Mouse (Mus musculus): ENCODE measurements around the gene Tmem132a. TPM values are rescaled to one million over a fixed set of nuclear protein-coding genes. Genes with fewer than 3 reads are reported as not detected.

Gene Tmem132a
- polyA plus RNA-seq, 1 experiment from 2014 or later = 51.4 TPM

DNA sequence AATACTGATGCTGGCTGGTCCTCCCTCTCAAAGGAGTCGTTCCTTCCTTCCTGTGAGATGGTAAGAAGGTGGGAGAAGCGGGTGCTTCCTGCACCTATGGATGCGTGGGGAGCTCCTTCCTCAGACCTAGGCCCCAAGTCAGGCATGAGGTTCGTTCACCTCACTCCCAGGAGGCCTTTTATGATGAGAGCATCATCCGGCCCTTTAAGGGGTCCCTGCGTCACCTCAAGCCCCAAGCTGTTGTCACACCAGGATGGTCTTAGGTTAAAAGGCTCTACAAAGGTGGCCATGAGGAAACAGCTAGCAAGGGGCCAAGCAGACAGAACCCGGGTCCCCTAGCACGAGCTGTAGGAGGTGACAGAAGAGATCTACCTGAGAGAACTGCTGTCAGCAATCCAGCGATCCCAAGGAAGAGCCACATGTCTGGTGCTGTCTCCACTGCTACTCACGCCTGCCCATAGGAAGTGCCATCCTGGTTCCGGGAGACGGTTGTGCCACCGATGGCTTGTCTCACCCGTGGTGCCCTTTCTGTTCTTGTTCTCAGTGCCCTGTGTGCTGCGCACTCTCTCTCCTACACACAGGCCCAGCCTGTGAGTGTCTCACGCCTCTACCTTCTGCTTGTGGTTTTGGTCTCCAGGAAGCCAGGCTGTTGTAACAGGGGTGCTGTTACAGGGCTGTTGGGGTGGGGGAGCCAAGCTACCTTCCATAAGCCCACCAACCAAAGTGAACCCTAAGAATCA, 40.1 kb downstream of the Tmem132a start, which contains the start of gene Cd6:
Gene Cd6 (minus strand): TSS at position 623 of the 740 bp plus-strand sequence.
- H3K36me3 ChIP-seq = no peaks in the 10 kb centered on the region
- H3K4me2 ChIP-seq = no peak within 1 kb of the TSS
- H3K27me3 ChIP-seq (replicated peaks) = no peaks in the 10 kb centered on the region
- H3K27ac ChIP-seq (replicated peaks) = no peak within 1 kb of the TSS
- 81% methylated on average over 16 of the region's 16 CpGs for WGBS
- H3K9ac ChIP-seq = no peak within 1 kb of the TSS
- ATAC-seq (ENCODE audit: extremely low read depth, insufficient number of reproducible peaks, low FRiP score, low TSS enrichment) = no peak
- H3K4me3 ChIP-seq = no peak within 1 kb of the TSS
- H3K9me3 ChIP-seq = no peaks in the 10 kb centered on the region
- peaks cover 5% of the 10 kb centered on the region; the same call in 1 of the 2 replicates for H3K4me1 ChIP-seq

DNA sequence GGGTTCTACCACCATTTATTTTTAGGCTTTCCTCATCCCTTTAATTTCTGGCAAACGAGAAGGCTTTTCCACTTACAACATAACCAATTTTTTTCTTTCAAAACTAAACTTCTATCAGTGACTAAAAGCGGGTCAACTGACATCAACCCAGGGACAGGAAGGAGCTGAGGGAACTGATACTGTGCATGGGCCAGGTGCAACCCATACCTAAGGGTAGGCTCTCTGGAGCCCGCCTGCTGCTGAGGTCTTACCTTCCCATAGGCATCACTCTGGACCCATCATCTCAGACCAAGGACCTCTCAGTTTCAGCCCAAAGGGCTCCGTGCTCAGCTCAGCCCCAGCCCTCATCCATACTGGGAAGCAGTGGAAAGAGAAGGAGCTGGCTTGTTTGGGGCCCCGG, 41.4 kb downstream of the Tmem132a start:
- Histone ChIP-seq H3K4me1 (peaks cover 5% of the 10 kb centered on the region; the same call in 1 of the 2 replicates), H3K9ac (no peak overlapping the region), H3K27ac (replicated peaks) (no peak overlapping the region), H3K4me2 (no peak overlapping the region), H3K27me3 (replicated peaks) (no peaks in the 10 kb centered on the region), H3K4me3 (no peak overlapping the region), H3K36me3 (no peaks in the 10 kb centered on the region), H3K9me3 (no peaks in the 10 kb centered on the region)
- WGBS = 79% methylated on average over 5 of the region's 5 CpGs
- ATAC-seq (ENCODE audit: extremely low read depth, insufficient number of reproducible peaks, low FRiP score, low TSS enrichment) = no peak

DNA sequence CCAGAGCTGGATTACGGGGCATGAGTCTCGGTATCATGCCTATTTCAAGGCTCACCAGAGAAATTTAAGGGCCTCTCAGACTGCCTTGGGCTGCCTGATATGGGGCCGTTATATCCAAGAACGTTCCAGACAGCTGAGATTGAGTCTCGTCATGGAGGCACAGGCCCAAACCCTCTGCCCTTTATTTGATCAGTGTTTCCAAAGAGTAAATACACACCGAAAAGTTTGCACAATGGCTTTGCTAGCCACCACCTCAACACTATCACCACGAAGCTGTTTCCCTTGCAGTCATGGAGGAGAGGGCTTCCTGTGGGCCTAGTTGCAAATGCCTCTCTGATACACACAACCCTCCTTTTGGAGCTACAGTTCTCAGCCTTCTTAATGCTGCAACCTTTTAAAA, 45.7 kb downstream of the Tmem132a start:
- Histone ChIP-seq H3K36me3 (no peaks in the 10 kb centered on the region), H3K27me3 (replicated peaks) (no peaks in the 10 kb centered on the region), H3K4me2 (no peak overlapping the region), H3K27ac (replicated peaks) (no peak overlapping the region), H3K9ac (no peak overlapping the region), H3K9me3 (no peaks in the 10 kb centered on the region), H3K4me3 (no peak overlapping the region), H3K4me1 (no peaks in the 10 kb centered on the region)
- ATAC-seq (ENCODE audit: extremely low read depth, insufficient number of reproducible peaks, low FRiP score, low TSS enrichment) = no peak
- WGBS = 79% methylated on average over 7 of the region's 7 CpGs

DNA sequence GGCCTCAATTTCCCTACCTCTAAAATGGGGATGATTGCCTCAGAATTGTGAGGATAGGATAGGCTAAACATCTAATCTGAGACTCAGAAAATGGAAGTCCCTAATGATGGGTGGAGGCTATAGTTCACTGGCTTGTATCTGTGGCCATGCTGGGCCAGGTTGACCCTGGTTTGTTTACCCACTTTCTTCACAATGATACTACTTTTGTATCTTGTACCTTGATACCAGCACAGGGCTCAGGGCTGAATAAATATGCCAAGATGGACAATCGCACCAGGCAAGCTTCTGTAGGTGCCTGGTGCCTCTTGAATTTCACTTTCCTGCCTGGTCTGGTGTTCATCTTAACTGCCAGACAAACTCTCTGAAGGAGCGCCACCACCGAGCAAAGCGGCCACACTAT, 47.2 kb downstream of the Tmem132a start:
- H3K9me3 ChIP-seq = no peaks in the 10 kb centered on the region
- H3K4me2 ChIP-seq = no peak overlapping the region
- no peak overlapping the region for H3K27ac ChIP-seq (replicated peaks)
- H3K9ac ChIP-seq = no peak overlapping the region
- WGBS = 86% methylated on average over 4 of the region's 4 CpGs
- no peaks in the 10 kb centered on the region for H3K27me3 ChIP-seq (replicated peaks)
- H3K4me3 ChIP-seq = no peak overlapping the region
- no peak for ATAC-seq (ENCODE audit: extremely low read depth, insufficient number of reproducible peaks, low FRiP score, low TSS enrichment)
- H3K4me1 ChIP-seq = peaks cover 5% of the 10 kb centered on the region; the same call in 1 of the 2 replicates
- H3K36me3 ChIP-seq = no peaks in the 10 kb centered on the region

DNA sequence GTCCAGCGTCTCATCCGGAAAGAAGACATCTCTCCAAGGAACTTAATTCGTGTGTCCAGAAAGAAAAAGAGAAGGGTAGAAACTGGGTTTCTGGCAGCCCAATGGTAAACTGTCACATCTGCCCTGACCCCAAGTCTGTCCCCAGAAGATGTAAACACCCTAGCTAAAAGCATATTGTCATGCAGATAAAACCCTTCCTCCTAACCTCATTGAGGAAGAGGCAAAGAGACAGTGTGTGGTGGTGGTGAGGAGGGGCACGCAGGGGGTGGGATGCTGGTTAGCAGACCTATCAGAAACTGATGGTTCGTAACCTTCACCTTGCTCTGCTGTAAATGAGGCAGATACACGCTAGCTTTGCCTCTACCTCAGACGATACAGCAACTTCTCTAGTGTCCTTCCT, 48.4 kb downstream of the Tmem132a start:
- Histone ChIP-seq H3K4me2 (no peak overlapping the region), H3K27me3 (replicated peaks) (no peaks in the 10 kb centered on the region)
- WGBS = 53% methylated on average over 7 of the region's 7 CpGs

DNA sequence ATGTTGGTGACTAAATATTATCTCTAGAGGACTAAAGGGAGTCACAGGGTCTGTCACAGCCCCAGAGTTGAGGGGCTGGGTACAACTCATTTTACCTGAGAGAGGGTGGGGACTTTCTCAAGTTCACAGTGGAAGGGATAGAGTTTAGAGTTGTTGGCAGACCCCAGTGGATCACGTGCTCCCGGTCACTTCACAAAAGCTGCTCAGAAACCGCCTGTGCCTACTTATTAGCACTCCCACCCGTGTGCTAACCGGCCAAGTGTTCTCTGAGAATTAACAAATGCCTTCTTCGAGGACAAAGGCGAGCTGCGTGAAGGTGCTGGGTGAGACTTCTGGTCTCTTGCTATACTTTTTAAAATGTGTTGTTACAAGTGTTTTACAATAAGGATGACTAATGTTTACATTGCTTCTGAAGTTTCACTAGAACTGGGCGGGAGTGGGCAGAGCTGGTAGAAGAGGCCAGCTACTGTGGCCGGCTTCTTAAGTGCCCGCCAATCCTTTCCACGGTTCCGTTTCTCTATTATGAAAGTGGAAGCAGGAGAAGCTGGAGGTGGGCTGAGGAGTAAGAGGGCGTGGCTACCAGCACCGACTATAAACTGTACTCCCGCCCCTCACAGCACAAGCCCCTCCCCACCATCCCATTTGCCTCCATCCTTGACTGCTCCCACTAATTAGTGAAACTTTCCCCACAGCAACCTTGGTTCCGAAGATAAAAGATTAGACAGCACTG, 51.4 kb downstream of the Tmem132a start:
- H3K36me3 ChIP-seq = no peaks in the 10 kb centered on the region
- WGBS = 36% methylated on average over 17 of the region's 17 CpGs
- peak overlapping the region; percentile 17; the same call in 1 of the 2 replicates for H3K4me3 ChIP-seq
- no peak for ATAC-seq (ENCODE audit: extremely low read depth, insufficient number of reproducible peaks, low FRiP score, low TSS enrichment)
- no peaks in the 10 kb centered on the region for H3K27me3 ChIP-seq (replicated peaks)
- H3K27ac ChIP-seq (replicated peaks) = no peak overlapping the region
- H3K4me1 ChIP-seq = peaks cover 5% of the 10 kb centered on the region; the same call in 1 of the 2 replicates
- H3K9ac ChIP-seq = no peak overlapping the region
- H3K9me3 ChIP-seq = no peaks in the 10 kb centered on the region
- peak overlapping the region; percentile 58 for H3K4me2 ChIP-seq

More for the DNA sequence above, 48.4 kb downstream of the Tmem132a start:
- H3K4me1 ChIP-seq = peaks cover 5% of the 10 kb centered on the region; the same call in 1 of the 2 replicates
- H3K9me3 ChIP-seq = no peaks in the 10 kb centered on the region
- H3K36me3 ChIP-seq = no peaks in the 10 kb centered on the region
- H3K4me3 ChIP-seq = no peak overlapping the region
- H3K9ac ChIP-seq = no peak overlapping the region
- no peak for ATAC-seq (ENCODE audit: extremely low read depth, insufficient number of reproducible peaks, low FRiP score, low TSS enrichment)
- no peak overlapping the region for H3K27ac ChIP-seq (replicated peaks)

DNA sequence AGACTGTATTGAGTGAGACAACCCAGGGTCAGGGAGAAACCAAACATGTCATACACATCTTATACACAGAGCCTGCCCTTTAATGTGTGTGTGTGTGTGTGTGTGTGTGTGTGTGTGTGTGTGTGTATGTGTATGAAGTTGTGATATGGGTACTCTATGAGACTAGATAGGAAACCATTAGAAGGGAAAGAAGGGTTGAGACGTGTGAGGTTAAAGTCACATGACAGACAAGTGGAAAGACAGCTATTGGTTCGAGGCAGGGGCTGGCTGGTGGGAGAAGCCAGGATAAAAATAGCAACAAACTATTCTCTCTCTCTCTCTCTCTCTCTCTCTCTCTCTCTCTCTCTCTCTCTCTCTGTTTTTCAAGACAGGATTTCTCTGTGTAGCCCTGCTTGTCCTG, 53.3 kb downstream of the Tmem132a start:
- peaks cover 5% of the 10 kb centered on the region; the same call in 1 of the 2 replicates for H3K4me1 ChIP-seq
- 24% methylated on average over 2 of the region's 2 CpGs for WGBS
- H3K27ac ChIP-seq (replicated peaks) = no peak overlapping the region

DNA sequence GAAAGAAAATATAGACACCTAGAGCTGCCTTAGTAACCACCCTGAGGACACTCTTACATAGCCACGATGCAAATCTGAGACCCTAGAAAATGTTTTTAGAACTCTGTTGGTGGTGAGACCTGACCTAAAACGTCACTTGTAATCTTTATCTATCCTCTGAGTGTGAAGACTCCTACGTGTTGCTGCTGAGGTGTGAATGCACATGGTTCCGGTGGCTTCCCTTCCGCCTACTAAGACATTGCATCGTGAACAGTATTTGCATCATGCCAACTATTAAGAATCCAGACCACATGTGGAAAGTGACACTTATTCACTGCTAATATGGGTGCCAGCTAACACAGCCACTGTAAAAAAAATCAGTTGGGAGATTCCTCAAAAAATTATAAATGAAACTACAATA, 53.9 kb downstream of the Tmem132a start:
- H3K9ac ChIP-seq = no peak overlapping the region
- H3K9me3 ChIP-seq = no peaks in the 10 kb centered on the region
- H3K4me3 ChIP-seq = no peak overlapping the region
- H3K4me2 ChIP-seq = no peak overlapping the region
- H3K36me3 ChIP-seq = no peaks in the 10 kb centered on the region
- H3K27me3 ChIP-seq (replicated peaks) = no peaks in the 10 kb centered on the region
- H3K27ac ChIP-seq (replicated peaks) = no peak overlapping the region
- ATAC-seq (ENCODE audit: extremely low read depth, insufficient number of reproducible peaks, low FRiP score, low TSS enrichment) = no peak
- WGBS = 75% methylated on average over 6 of the region's 6 CpGs
- H3K4me1 ChIP-seq = peaks cover 5% of the 10 kb centered on the region; the same call in 1 of the 2 replicates

More for the DNA sequence above, 53.3 kb downstream of the Tmem132a start:
- Histone ChIP-seq H3K4me3 (no peak overlapping the region), H3K9ac (no peak overlapping the region), H3K36me3 (no peaks in the 10 kb centered on the region), H3K4me2 (no peak overlapping the region), H3K9me3 (no peaks in the 10 kb centered on the region), H3K27me3 (replicated peaks) (no peaks in the 10 kb centered on the region)
- ATAC-seq (ENCODE audit: extremely low read depth, insufficient number of reproducible peaks, low FRiP score, low TSS enrichment) = no peak

DNA sequence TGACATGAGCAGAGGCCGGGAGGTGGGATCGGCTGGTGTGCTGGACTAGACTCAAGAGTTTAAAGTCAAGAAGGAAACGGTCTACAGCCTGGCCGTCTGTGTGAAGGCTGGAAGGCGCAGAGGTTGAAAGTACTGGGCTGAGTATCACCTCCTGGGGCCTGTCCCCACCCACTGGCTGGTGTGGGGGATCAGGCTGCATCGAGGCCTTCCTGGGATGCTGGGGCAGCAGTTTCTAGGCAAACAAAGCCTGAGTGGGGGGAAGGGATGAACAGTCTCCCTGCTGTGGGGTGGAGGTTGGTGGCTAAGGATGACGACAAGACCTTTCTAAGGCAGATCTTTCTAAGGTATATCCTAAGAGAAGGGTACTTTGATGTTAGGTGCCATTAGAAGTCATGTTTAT, 55.8 kb downstream of the Tmem132a start:
- Histone ChIP-seq H3K9me3 (no peaks in the 10 kb centered on the region), H3K27me3 (replicated peaks) (no peaks in the 10 kb centered on the region), H3K4me3 (no peak overlapping the region), H3K4me1 (peaks cover 5% of the 10 kb centered on the region; the same call in 1 of the 2 replicates), H3K9ac (no peak overlapping the region), H3K4me2 (no peak overlapping the region), H3K36me3 (no peaks in the 10 kb centered on the region), H3K27ac (replicated peaks) (no peak overlapping the region)
- ATAC-seq (ENCODE audit: extremely low read depth, insufficient number of reproducible peaks, low FRiP score, low TSS enrichment) = no peak
- 60% methylated on average over 7 of the region's 7 CpGs for WGBS

DNA sequence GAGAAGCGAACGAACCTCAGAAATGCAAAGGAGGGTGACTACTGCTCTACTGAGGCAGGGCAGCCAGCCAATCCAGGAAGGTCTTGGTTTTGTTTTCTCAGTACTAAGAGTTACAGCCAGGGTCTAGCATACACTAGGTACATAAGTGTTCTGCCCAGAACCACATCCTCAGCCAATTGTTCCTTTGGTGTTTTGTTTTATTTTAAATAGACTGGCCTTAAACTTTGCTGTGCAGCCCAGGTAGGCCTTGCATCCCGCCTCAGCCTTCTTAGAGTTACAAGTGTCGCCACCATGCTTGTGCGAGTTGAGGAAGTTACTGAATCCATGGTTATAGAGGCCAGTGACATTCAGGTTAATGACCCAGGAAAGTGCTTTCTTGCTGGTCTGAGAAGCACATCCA, 56.7 kb downstream of the Tmem132a start:
- H3K9ac ChIP-seq = no peak overlapping the region
- no peaks in the 10 kb centered on the region for H3K36me3 ChIP-seq
- WGBS = 82% methylated on average over 5 of the region's 5 CpGs
- no peaks in the 10 kb centered on the region; the same call in 1 of the 2 replicates for H3K4me1 ChIP-seq
- no peak for ATAC-seq (ENCODE audit: extremely low read depth, insufficient number of reproducible peaks, low FRiP score, low TSS enrichment)
- H3K27me3 ChIP-seq (replicated peaks) = no peaks in the 10 kb centered on the region; the same call in 1 of the 2 replicates
- H3K4me3 ChIP-seq = no peak overlapping the region
- no peak overlapping the region for H3K4me2 ChIP-seq
- H3K27ac ChIP-seq (replicated peaks) = no peak overlapping the region
- no peaks in the 10 kb centered on the region for H3K9me3 ChIP-seq

DNA sequence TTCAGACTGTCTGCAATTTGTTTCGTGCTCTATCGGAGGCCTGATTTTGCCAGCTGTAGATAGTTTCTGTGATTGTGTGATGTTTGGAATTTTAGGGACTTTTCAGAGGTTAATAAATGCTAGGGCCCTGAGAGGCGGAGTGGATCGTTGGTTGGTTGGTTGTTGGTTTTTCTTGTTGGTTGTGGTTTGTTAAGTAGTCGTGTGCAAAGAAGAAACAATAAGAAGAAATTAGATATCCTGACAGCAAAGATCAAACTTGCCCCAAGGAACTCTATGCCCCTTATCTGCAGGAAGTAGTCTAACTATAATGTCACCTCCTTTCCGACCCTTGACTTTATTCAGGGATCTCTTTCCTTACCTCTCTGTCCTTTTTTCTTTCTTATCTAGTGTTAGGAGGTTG, 58.3 kb downstream of the Tmem132a start:
- Histone ChIP-seq H3K27ac (replicated peaks) (no peak overlapping the region), H3K4me1 (no peaks in the 10 kb centered on the region), H3K4me3 (no peak overlapping the region), H3K9me3 (no peaks in the 10 kb centered on the region), H3K9ac (no peak overlapping the region), H3K4me2 (no peak overlapping the region), H3K36me3 (no peaks in the 10 kb centered on the region), H3K27me3 (replicated peaks) (no peaks in the 10 kb centered on the region; the same call in 1 of the 2 replicates)
- WGBS = 72% methylated on average over 6 of the region's 6 CpGs
- ATAC-seq (ENCODE audit: extremely low read depth, insufficient number of reproducible peaks, low FRiP score, low TSS enrichment) = no peak
